10 mouse cellular contexts compared by ENCODE assay signal in the genomic region with DNA sequence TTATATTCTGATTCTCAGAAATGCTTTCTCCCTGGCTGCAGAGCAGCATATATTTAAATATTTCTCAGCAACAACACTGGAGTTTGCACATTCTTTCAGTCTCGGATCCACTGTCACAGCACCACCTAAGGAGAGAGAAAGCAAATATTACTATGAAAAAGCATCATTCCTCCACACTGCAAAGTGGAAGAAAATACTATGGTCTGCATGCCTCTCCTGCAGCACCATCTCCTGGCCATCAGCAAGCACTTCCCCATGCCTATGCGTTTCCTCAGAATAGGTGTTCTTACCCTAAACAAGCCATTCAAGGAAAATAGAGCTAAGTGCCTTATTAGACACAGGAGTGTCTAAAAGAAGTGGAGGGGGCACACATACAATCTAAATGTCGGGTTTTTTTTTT.
A peak's percentile ranks its signal among the peaks of the same experiment; 100 is the strongest.
DNase-seq lines count a peak whose midpoint lies in the region; ATAC-seq lines count a peak whose summit lies in the region.
"Had no signal": no experiment of that assay in that cellular context is flagged by ENCODE, and none has a peak within 500 bp of the region (broad histone marks: within the 10 kb centered on the region; RNA-seq: fewer than 3 reads in every experiment).

No protein-coding gene starts in this region.

- H3K4me2 ChIP-seq in kidney, embryonic 15.5 days: no peak overlapping the region
- H3K4me2 ChIP-seq: limb, embryonic 12.5 days; stomach, embryonic 15.5 days had no signal

- H3K9ac ChIP-seq in kidney, embryonic 15.5 days: no peak overlapping the region
- H3K9ac ChIP-seq: limb, embryonic 12.5 days; stomach, embryonic 15.5 days had no signal

- no peak overlapping the region for H3K4me3 ChIP-seq in kidney, embryonic 15.5 days (replicated peaks)
- H3K4me3 ChIP-seq: limb, embryonic 12.5 days; stomach, embryonic 15.5 days had no signal

- 51% methylated on average over 3 of the region's 3 CpGs for WGBS in kidney, embryonic 15.5 days

- no peak for ATAC-seq in kidney, embryonic 15.5 days (replicated peaks; ENCODE audit: low FRiP score)

- DNase-seq in kidney, adult 9 months: peak; percentile 4
- peak; percentile 76 for DNase-seq in NIH3T3 (ENCODE audit: low read depth)
- DNase-seq in embryo, embryonic 10.5 days (ENCODE audit: low spot score): peak; percentile 12
- peak; percentile 13 to 49 for DNase-seq in layer of hippocampus, postnatal 14 days (ENCODE audit: low spot score in 2 of 2)
- peak; percentile 10 for DNase-seq in right cerebral cortex, postnatal 14 days
- no peak for DNase-seq in heart, adult 18-20 months
- DNase-seq in thymus, postnatal 10 days (ENCODE audit: low spot score in 2 of 2): no peak

- H3K9me3 ChIP-seq in kidney, embryonic 15.5 days (replicated peaks): no peaks in the 10 kb centered on the region
- H3K9me3 ChIP-seq: limb, embryonic 12.5 days; stomach, embryonic 15.5 days had no signal

- H3K27me3 ChIP-seq in kidney, embryonic 15.5 days: no peaks in the 10 kb centered on the region
- H3K27me3 ChIP-seq: limb, embryonic 12.5 days; stomach, embryonic 15.5 days had no signal

- H3K27ac ChIP-seq in kidney, embryonic 15.5 days: no peak overlapping the region
- H3K27ac ChIP-seq: limb, embryonic 12.5 days; stomach, embryonic 15.5 days had no signal

- no peaks in the 10 kb centered on the region for H3K36me3 ChIP-seq in kidney, embryonic 15.5 days
- H3K36me3 ChIP-seq: limb, embryonic 12.5 days; stomach, embryonic 15.5 days had no signal

- no peaks in the 10 kb centered on the region for H3K4me1 ChIP-seq in kidney, embryonic 15.5 days
- H3K4me1 ChIP-seq: limb, embryonic 12.5 days; stomach, embryonic 15.5 days had no signal

Comparison
In these comparisons a context has a peak if more than half of its experiments do, and no peak if none do; other contexts are left out.
1. DNase-seq: peak in kidney, adult 9 months (single experiment), NIH3T3 (single experiment), embryo, embryonic 10.5 days (single experiment), layer of hippocampus, postnatal 14 days (2 of 2) and right cerebral cortex, postnatal 14 days (single experiment); none in heart, adult 18-20 months (0 of 2) and thymus, postnatal 10 days (0 of 2).